Mouse (Mus musculus): Measurements from ENCODE around the gene Srebf1.

DNA sequence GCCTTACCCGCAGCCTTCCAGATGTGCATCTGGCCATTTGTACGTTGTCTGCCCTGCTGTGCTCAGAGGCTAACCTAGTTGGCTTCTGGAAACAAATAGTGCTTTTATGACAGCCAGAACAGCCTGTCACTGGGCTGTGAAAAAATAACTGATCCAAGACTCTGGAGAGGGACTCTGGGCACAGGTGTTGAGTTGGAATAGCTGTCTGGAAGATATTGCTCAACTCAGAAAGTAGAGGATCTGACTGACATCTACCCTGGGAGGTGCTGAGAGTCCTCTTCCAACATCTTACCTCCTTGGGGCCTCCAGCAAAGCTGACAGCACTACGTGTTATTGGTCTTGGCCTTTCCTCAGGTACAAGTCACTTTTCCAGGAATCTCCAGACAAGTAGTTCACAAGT is 33.3 kb upstream of the Srebf1 start:
- TF ChIP-seq POLR2A (IDR thresholded peaks at IDR 0.05; ENCODE audit: low read depth, low read length) (no peak), CTCF (IDR thresholded peaks at IDR 0.05; ENCODE audit: borderline replicate concordance, insufficient read depth, low read length) (no peak)
